Mouse (Mus musculus) gastrocnemius, adult 2 months (tissue): Measurements from ENCODE around the gene Grb7. TPM values are rescaled to one million over a fixed set of nuclear protein-coding genes. Genes with fewer than 3 reads are reported as not detected.
A peak's percentile ranks its signal among the peaks of the same experiment; 100 is the strongest.

Experiments
- DNase-seq: peaks from one replicate; pipeline ENCODE4 v3.0.0; 2022
- H3K27ac ChIP-seq: fragments of 200-600 bp; 2 replicates; pipeline ENCODE4 v1.8.1; 2022; ENCODE audit warnings: mild to moderate bottlenecking
- H3K4me3 ChIP-seq: fragments of 200-600 bp; 2 replicates; pipeline ENCODE4 v1.8.1; 2022; ENCODE audit warnings: mild to moderate bottlenecking, moderate library complexity
- CTCF ChIP-seq: fragments of 200-600 bp; IDR thresholded peaks from 2 replicates; pipeline ENCODE4 v1.8.1; 2022; ENCODE audit warnings: antibody characterized with exemption, mild to moderate bottlenecking, moderate library complexity
- intact Hi-C: fragments of 180-260 bp; cut with DNase I; formaldehyde crosslinking; loops from one replicate; pipeline ENCODE4 v1.15.1; 2025
- total RNA-seq, 2 experiments: library from RNA; stranded (reverse); gene quantifications; 2 replicates each; pipeline ENCODE4 v1.2.3; 2021

Gene Grb7
- total RNA-seq, 2 experiments from 2014 or later: not detected

DNA sequence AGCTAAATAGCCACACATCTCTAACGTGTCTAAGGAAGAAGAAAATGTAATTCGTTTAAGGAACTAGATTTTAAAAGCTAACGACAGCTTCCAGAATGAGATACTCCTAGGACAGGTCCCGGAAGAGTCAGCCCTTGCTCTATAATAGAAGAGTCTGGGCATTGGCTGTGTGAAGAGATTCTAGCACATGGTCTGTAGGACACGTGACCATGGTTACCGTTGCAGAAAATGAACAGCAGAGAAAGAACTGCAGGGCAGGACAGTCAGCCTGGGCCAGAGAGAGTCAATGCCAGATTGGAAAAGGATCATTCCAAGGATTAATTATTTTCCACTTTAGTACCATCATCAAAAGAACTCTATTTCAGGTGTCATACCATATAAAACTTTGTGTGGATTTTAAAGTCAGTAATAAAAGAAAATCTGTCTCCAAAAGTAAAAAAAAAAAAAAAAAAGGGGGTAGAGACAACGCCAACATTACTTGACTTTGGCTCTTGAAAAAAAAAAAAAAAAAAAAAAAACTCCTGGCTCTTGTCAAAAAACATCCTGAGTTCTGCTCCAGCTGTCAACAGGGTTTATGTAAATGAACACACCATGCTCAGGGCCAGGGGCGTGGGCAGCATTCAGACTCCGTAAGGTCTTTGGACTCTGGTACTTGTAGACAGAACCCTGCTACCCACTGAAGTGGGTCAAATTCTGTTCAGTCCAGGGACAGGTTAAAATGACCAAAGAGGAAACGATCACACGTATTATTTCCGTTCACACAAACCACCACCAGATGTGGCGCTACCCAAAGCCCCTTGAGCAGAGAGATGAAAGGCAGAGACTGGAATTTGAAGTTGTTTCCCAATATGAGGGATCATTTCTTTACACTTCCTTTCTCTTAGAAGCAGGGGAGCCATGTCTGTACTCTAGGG, 33.1 kb downstream of the Grb7 start:
- Histone ChIP-seq H3K4me3 (no peak overlapping the region), H3K27ac (no peak overlapping the region)
- DNase-seq: no peak
- no peak for TF ChIP-seq CTCF
- intact Hi-C loops: no loop called here

- no peak for TF ChIP-seq CTCF
Observed at GRCm38 (mm10) chr11:98479940-98480497, 33.8 kb downstream of the Grb7 start.

DNA sequence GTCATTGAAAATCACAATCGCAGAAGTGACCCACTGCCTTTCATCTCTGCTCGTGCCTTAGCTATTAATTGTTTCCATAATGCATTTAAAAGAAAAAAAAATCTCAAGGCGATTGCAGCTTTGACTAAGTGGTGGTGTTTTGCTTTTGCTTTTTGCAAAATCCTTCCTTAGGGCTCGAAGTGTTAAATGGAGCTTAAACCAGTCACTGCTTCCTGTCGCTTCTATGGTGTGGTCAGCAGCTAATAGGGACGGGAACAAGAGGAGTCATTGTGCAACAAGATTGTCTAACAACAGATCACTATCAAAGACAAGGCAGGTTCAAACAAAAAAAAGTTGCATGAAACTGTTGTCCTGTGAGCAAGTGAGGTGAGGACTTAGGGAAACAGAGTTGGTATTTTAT, 35.0 kb downstream of the Grb7 start:
- Histone ChIP-seq H3K4me3 (no peak overlapping the region), H3K27ac (no peak overlapping the region)
- no peak for TF ChIP-seq CTCF
- intact Hi-C loops: no loop called here
- DNase-seq: no peak

More at GRCm38 (mm10) chr11:98479940-98480497, 33.8 kb downstream of the Grb7 start:
- DNase-seq: no peak
- Histone ChIP-seq H3K4me3 (no peak overlapping the region), H3K27ac (no peak overlapping the region)
- intact Hi-C loops: no loop called here

DNA sequence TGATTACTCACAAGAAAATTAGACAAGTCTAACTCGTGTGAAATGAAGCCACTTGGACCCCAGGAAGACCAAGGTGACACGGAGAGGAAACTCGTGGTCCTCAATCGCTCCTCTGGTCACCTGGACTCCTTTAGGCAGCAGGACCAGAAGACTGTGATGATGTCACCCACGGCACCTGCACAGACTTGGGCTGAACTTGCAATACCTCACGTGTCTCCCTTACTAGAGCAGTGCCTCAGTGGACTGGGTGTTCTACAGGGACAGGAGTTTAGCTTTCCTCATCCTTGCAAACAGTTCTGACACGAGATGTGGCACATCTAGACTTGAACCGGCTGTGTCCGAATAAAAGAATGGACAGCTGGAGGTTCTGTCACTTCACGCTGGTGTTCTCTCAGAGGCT, 35.9 kb downstream of the Grb7 start:
- DNase-seq: no peak
- intact Hi-C loops: no loop called here
- Histone ChIP-seq H3K27ac (no peak overlapping the region), H3K4me3 (no peak overlapping the region)
- TF ChIP-seq CTCF: no peak

DNA sequence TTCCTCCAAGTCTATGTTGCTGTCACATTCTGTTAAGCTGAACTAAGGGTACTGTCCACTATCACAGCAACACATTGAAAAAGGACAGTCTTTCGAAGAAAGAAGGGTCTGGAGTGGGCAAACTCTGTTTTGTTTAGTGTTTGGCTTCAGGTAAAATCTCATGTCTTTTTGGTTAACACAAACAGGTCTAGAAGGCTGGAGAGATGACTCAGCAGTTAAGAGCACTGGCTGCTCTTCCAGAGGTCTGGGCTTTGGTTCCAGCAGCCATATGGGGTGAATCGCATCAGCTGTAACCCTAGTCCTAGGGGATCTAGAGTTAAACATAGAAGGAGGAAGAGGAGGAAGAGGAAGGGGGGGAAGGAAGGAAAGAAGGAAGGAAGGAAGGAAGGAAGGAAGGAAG, 39.6 kb downstream of the Grb7 start:
- TF ChIP-seq CTCF: no peak
- no peak overlapping the region for H3K27ac ChIP-seq
- no peak overlapping the region for H3K4me3 ChIP-seq
- intact Hi-C loops: no loop called here
- DNase-seq: no peak

DNA sequence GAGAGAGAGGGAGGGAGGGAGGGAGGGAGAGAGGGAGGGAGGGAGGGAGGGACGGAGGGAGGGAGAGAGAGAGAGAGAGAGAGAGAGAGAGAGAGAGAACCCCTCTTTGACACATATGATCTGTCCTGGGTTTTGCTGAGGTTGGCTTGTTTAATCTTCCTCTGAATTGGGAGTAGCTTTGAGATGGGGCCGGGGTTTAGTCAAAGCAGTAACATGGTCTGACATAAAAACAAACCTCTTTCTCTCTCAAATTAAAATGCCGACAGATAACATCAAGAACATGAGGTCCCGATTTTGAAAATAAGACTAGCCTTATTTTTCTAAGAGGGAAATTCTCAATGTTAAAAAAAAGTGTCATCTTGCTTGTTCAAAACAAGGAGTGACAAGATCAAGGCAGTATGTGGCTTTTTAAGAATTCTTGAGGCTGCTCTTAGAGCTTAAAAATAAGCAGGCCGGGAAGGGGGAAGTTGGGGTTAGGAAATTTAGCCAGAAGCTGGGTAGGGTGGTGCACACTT, 41.4 kb downstream of the Grb7 start:
- intact Hi-C loops: no loop called here
- no peak for TF ChIP-seq CTCF
- H3K4me3 ChIP-seq: no peak overlapping the region
- H3K27ac ChIP-seq: no peak overlapping the region
- no peak for DNase-seq

GRCm38 (mm10) chr11:98488540-98489234, 42.5 kb downstream of the Grb7 start:
- H3K4me3 ChIP-seq: no peak overlapping the region
- no peak for TF ChIP-seq CTCF
- intact Hi-C loops: no loop called here
- no peak for DNase-seq
- no peak overlapping the region for H3K27ac ChIP-seq

GRCm38 (mm10) chr11:98491571-98491970, 45.4 kb downstream of the Grb7 start:
- H3K27ac ChIP-seq: no peak overlapping the region
- no peak overlapping the region for H3K4me3 ChIP-seq
- intact Hi-C loops: no loop called here
- TF ChIP-seq CTCF: no peak
- no peak for DNase-seq

GRCm38 (mm10) chr11:98492959-98493358, 46.8 kb downstream of the Grb7 start:
- H3K4me3 ChIP-seq: no peak overlapping the region
- intact Hi-C loops: no loop called here
- DNase-seq: no peak
- H3K27ac ChIP-seq: no peak overlapping the region
- no peak for TF ChIP-seq CTCF

GRCm38 (mm10) chr11:98493394-98493793, 47.2 kb downstream of the Grb7 start:
- Histone ChIP-seq H3K4me3 (no peak overlapping the region), H3K27ac (no peak overlapping the region)
- intact Hi-C loops: no loop called here
- no peak for DNase-seq
- no peak for TF ChIP-seq CTCF

DNA sequence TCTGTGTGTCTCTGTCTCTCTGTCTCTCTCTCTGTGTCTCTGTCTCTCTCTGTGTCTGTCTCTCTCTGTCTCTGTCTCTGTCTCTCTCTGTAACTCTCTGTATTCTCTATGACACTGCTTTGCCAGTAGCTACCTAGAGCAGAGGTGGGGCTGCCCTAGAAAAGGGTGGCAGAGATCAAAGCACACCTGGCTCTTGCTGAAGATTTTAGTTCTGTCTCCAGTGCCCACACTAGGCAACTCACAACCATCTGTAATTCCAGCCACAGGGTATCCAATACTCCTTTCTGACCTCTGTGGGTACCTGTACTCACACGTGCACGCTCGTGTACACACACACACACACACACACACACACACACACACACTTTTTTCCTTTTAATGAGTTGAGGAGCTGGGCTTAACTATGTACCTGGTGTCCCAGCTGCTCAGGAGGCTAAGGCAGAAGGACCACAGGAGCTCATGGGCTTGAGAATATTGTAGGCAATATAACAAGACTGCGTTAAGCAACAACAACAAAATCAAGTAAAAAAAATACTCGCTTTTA, 49.1 kb downstream of the Grb7 start:
- Histone ChIP-seq H3K27ac (no peak overlapping the region), H3K4me3 (no peak overlapping the region)
- intact Hi-C loops: no loop called here
- DNase-seq: no peak
- no peak for TF ChIP-seq CTCF

DNA sequence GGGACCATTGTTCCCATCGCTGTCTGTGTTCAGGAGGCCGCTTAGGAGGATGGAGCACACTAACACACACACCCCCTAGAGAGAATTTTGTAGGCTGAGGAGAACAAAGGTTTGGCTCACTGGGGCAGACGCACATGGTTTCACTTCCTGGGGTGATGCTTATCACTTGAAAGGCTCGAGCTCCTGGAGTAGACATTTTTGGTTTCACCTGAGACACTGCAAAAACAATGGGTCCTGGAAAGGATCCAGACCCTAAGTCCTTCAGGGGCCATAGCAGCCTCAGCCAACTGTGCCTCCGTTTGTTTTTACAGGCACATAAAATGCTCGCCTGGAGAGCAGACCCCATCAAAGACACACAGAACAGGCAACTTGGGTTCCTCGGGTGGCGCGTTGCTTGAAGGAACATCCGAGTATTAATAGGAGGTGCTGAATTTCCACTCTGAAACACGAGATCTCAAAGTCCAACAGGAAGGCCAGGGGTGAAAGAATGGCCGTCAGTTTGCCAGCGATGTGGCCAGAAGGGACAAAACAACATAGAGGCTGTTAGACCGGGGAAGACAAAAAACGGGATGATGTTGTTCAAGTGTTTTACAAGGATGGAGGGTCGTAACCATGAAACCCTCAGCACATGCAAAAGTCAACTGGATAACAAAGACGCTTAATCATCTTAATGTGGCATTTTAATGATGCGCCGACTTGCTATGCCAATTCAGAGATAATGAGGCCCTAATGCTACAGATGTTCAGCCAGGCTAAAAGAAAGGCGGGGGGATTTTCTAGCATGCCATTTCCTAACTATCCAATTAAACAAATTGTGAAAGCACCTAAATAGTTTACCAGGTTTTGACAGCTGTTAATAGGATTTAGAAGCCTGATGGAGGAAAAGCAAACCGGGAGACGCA, 51.4 kb downstream of the Grb7 start:
- DNase-seq: peak; percentile 22
- intact Hi-C loops: no loop called here
- no peak for TF ChIP-seq CTCF

More for the DNA sequence above, 51.4 kb downstream of the Grb7 start:
- Histone ChIP-seq H3K4me3 (no peak overlapping the region), H3K27ac (0 out of 2 replicates have a peak overlapping the region, but pooled peaks have one; percentile 10)
